Mouse (Mus musculus) liver, adult 2 months (tissue): ENCODE results near the gene Serp1.

Source experiments
- CTCF ChIP-seq: fragments of 200-500 bp; IDR thresholded peaks from 2 replicates; pipeline ENCODE4 v1.5.1; 2011; ENCODE audit warnings: low read depth, low read length, control low read depth
- POLR2A ChIP-seq: fragments of 200-500 bp; IDR thresholded peaks from 2 replicates; pipeline ENCODE4 v1.6.1; 2011; ENCODE audit warnings: low read length, control low read depth; ENCODE audit not compliant: insufficient read depth; ENCODE audit errors: extremely low read depth

GRCm38 (mm10) chr3:58517800-58518199, 7.9 kb downstream of the Serp1 start:
- TF ChIP-seq CTCF (no peak), POLR2A (no peak)
